Mouse (Mus musculus) neural tube, embryonic 13.5 days (tissue): ENCODE measurements around the gene Tmem132b. TPM values are rescaled to one million over a fixed set of nuclear protein-coding genes. Genes with fewer than 3 reads are reported as not detected.

ENCODE experiments used
- ATAC-seq: fragments of 200-750 bp; cut with Nextera tagmentation; 2 replicates; pipeline ENCODE4 v1.8.0; 2017; ENCODE audit warnings: low read depth, mild to moderate bottlenecking, moderate TSS enrichment, moderate library complexity
- H3K27ac ChIP-seq: fragments of 300-500 bp; sonication (generic); replicated peaks from 2 replicates; pipeline ENCODE4 v1.5.1; 2015; ENCODE audit warnings: moderate library complexity, mild to moderate bottlenecking, inconsistent platforms
- H3K27me3 ChIP-seq: fragments of 300-500 bp; sonication (generic); 2 replicates; pipeline ENCODE4 v1.6.1; 2015; ENCODE audit warnings: mild to moderate bottlenecking, inconsistent platforms
- H3K36me3 ChIP-seq: fragments of 300-500 bp; sonication (generic); 2 replicates; pipeline ENCODE4 v1.6.1; 2015; ENCODE audit warnings: mild to moderate bottlenecking, inconsistent platforms
- H3K4me1 ChIP-seq: fragments of 300-500 bp; sonication (generic); replicated peaks from 2 replicates; pipeline ENCODE4 v1.6.1; 2015; ENCODE audit warnings: inconsistent platforms
- H3K4me2 ChIP-seq: fragments of 300-500 bp; sonication (generic); 2 replicates; pipeline ENCODE4 v1.6.1; 2015; ENCODE audit warnings: inconsistent platforms, mild to moderate bottlenecking, moderate library complexity
- H3K4me3 ChIP-seq: fragments of 300-500 bp; sonication (generic); 2 replicates; pipeline ENCODE4 v1.5.1; 2015; ENCODE audit warnings: mild to moderate bottlenecking, inconsistent platforms
- H3K9ac ChIP-seq: fragments of 300-500 bp; sonication (generic); 2 replicates; pipeline ENCODE4 v1.6.1; 2015; ENCODE audit warnings: moderate library complexity, mild to moderate bottlenecking, inconsistent platforms
- H3K9me3 ChIP-seq: fragments of 300-500 bp; sonication (generic); 2 replicates; pipeline ENCODE4 v1.6.1; 2016; ENCODE audit warnings: inconsistent platforms
- WGBS: fragments of 180-500 bp; shearing (Covaris S2); methylation state at CpG from one replicate; pipeline ENCODE4 v1.1.7; 2015; 5-methylcytosine and 5-hydroxymethylcytosine counted together
- polyA plus RNA-seq: library from polyadenylated mRNA; unstranded; fragments of >200 nt; fragmentation: Nextera tagmentation; extraction: Ambion mirVana; gene quantifications from 2 replicates; pipeline ENCODE4 v1.2.1, GENCODE M21; 2015

Gene Tmem132b
- polyA plus RNA-seq, 1 experiment from 2014 or later = 3.0 TPM

DNA sequence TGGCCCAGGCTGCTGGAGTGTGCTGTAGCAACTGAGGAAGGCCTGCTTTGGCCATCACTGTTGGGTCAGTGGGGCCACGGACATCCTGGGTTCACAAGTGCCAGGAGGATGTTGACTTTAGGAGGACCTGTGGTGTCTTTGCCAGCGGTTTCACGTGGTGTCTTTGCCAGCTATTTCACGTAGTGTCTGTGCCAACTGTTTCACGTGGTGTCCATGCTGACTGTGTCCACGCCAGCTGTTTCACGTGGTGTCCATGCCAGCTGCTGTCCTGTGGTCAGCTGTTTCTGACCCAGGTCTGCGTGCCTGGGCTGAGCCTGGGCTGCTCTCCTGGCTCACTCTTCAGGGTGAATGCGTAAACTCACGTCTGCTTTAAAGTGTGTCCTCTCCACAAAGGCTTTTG, 35.9 kb upstream of the Tmem132b start:
- peaks cover 53% of the 10 kb centered on the region for H3K36me3 ChIP-seq
- ATAC-seq = no peak

DNA sequence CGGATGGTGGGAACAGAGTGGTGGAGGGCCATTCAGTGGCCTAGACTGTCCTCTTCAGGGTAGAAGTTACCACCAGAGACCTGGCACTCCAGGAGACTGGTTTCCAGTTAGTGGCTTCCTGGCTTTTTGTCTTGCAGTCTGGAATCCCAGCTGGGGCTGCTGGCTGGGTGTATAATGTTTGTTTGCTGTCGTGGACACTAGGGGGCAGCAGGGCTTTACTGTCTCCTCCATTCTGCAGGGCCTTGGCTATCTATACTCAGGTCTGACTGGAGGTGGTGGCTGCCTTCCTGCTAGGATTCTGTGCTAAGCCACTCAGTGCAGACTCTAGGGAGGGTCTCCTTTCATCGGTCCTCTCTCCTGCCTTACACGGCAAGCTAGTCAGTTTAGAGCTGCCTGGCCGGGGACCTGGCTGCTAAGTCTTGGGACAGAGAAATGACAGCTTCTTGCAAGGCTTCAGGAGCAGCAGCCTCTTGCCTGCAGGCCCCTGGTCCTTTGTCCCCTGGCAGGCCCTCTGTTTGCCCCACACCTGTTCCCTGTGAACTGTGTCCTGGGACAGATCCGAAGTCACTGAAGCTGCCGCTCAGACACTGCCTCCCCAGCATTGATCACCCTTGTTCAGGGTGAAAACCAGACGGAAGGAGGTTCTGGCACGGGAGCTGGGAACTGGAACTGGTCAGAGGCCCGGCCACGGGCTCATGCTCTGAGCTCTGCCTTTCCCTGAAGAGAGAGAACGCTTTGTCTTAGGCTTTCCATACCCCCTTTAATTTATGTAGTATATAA, 33.6 kb upstream of the Tmem132b start:
- H3K27ac ChIP-seq = no peak overlapping the region
- 72% methylated on average over 12 of the region's 12 CpGs for WGBS
- peak; percentile 65; the same call in 1 of the 2 replicates for ATAC-seq
- no peaks in the 10 kb centered on the region for H3K27me3 ChIP-seq
- H3K4me2 ChIP-seq = no peak overlapping the region
- peaks cover 11% of the 10 kb centered on the region for H3K4me1 ChIP-seq
- no peaks in the 10 kb centered on the region for H3K9me3 ChIP-seq
- peaks cover 42% of the 10 kb centered on the region for H3K36me3 ChIP-seq
- no peak overlapping the region for H3K4me3 ChIP-seq
- no peak overlapping the region for H3K9ac ChIP-seq

More for the DNA sequence above, 35.9 kb upstream of the Tmem132b start:
- Histone ChIP-seq H3K9me3 (no peaks in the 10 kb centered on the region), H3K4me2 (no peak overlapping the region), H3K4me3 (no peak overlapping the region), H3K27me3 (no peaks in the 10 kb centered on the region), H3K27ac (no peak overlapping the region), H3K4me1 (no peaks in the 10 kb centered on the region), H3K9ac (no peak overlapping the region)
- 92% methylated on average over 10 of the region's 10 CpGs for WGBS

DNA sequence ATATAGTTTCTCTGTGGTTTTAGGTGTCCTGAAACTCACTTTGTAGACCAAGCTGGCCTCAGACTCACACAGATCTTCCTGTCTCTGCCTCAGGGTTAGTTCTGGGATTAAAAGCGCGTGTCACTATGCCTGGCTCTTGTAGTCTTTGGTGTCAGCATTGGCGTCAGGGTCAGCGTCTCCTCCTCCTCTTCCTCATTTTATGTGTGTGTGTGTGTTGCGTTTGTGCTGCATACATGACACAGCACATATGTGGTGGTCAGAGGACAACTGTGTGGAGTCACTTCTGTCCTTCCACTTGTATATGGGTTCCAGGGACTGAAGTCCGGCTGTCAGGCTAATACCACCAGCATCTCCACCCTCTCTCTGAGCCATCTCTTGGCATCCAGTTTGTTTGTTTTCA, 30.1 kb upstream of the Tmem132b start:
- H3K9ac ChIP-seq = no peak overlapping the region
- peaks cover 19% of the 10 kb centered on the region for H3K4me1 ChIP-seq
- H3K27me3 ChIP-seq = no peaks in the 10 kb centered on the region
- H3K27ac ChIP-seq = no peak overlapping the region
- no peak for ATAC-seq
- no peak overlapping the region for H3K4me3 ChIP-seq
- no peaks in the 10 kb centered on the region for H3K9me3 ChIP-seq
- WGBS = 86% methylated on average over 6 of the region's 6 CpGs
- peaks cover 29% of the 10 kb centered on the region for H3K36me3 ChIP-seq
- no peak overlapping the region for H3K4me2 ChIP-seq

DNA sequence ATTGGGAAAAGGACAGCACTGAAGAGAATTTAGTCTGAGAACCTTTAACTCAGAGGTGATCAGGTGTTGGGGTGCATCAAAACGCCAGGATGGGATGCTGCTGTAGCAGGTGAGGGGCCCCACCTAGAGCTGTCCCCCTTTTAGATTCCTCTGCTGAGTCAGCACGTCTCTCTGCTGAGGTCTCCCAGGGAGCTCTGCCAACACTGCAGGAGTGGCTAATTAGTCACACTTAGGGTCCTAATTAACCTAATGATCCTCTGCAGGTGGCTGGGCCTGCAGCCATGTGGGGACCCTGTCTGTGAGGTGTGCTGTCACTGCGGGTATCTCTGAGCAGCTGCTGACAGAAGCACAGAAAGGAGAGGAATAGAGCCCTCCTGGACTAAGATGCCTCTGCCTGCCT, 29.4 kb upstream of the Tmem132b start:
- no peak for ATAC-seq
- H3K36me3 ChIP-seq = peaks cover 29% of the 10 kb centered on the region
- H3K9me3 ChIP-seq = no peaks in the 10 kb centered on the region
- no peak overlapping the region for H3K4me3 ChIP-seq
- no peaks in the 10 kb centered on the region for H3K27me3 ChIP-seq
- H3K4me2 ChIP-seq = no peak overlapping the region
- H3K9ac ChIP-seq = no peak overlapping the region
- H3K4me1 ChIP-seq = peaks cover 22% of the 10 kb centered on the region
- 46% methylated on average over 3 of the region's 3 CpGs for WGBS
- H3K27ac ChIP-seq = no peak overlapping the region

DNA sequence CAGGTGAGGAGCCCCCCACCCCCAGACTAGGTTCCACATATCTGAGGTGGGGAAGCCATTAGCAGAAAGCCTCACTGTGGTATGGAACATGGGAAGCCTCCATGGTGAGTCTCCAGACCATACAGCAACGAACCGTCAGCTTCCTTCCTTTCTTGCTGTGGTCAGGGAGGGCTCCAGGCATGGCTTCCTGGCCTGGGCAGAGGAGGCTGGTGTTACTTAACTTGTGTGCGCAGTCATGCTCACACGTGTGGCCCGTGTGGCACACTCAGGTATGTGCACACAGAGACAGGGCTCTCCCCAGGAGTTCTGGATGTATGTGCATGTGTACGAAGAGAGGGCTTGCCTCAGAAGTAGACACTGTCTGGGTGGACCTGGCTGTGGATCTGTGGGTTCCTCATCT, 27.9 kb upstream of the Tmem132b start:
- Histone ChIP-seq H3K4me2 (no peak overlapping the region), H3K27me3 (no peaks in the 10 kb centered on the region), H3K27ac (no peak overlapping the region), H3K4me3 (no peak overlapping the region), H3K36me3 (peaks cover 38% of the 10 kb centered on the region), H3K9ac (no peak overlapping the region), H3K4me1 (peaks cover 22% of the 10 kb centered on the region), H3K9me3 (no peaks in the 10 kb centered on the region)
- no peak for ATAC-seq
- 96% methylated on average over 6 of the region's 6 CpGs for WGBS

DNA sequence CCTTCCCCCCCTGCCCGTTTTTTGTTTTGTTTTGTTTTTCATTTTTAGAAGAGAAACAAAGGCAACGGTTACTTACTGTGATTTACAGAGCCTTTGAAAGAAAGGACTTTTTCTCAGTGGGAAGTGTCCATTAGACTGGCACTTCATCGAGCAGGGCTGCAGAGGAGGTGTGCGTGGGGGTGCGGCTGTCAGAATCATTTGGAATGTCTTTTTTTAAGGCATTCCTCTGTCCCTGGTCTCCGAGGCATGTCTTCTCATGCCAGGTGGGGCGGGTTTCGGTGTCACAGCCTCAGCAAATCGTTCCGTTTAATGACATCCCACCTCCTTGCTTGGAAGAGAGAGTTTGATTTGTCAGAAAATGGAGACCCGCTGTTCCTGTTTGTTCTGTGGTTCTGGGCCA, 26.9 kb upstream of the Tmem132b start:
- Histone ChIP-seq H3K9ac (no peak overlapping the region), H3K9me3 (no peaks in the 10 kb centered on the region), H3K36me3 (peaks cover 45% of the 10 kb centered on the region), H3K27me3 (no peaks in the 10 kb centered on the region), H3K4me3 (no peak overlapping the region), H3K4me1 (peaks cover 22% of the 10 kb centered on the region), H3K4me2 (no peak overlapping the region), H3K27ac (no peak overlapping the region)
- ATAC-seq = no peak
- 67% methylated on average over 11 of the region's 11 CpGs for WGBS

DNA sequence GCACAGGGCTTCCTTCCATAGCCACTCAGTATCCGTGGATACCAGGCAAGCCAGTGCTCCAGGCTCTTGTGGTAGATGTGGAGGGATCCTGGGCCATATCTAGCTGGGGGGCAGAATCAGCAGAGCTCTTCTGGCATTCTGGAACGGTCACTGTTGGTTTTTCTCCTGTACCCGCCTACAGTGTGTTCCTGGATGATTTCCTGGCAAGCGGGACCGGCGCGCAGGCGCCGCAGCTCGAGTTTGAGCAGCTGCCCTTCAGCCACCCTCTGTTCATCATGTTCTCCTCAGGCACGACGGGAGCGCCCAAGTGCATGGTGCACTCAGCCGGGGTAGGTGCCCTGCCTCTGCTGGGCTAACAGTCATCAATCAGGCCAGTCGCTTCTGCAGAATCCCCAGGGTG, 25.6 kb upstream of the Tmem132b start:
- Histone ChIP-seq H3K27ac (peak overlapping the region; percentile 39; the same call in 1 of the 2 replicates), H3K4me3 (no peak overlapping the region), H3K36me3 (peaks cover 50% of the 10 kb centered on the region), H3K9ac (0 out of 2 replicates have a peak overlapping the region, but pooled peaks have one; percentile 12), H3K4me1 (peaks cover 22% of the 10 kb centered on the region), H3K27me3 (no peaks in the 10 kb centered on the region), H3K9me3 (no peaks in the 10 kb centered on the region), H3K4me2 (no peak overlapping the region)
- no peak for ATAC-seq
- 49% methylated on average over 15 of the region's 15 CpGs for WGBS

DNA sequence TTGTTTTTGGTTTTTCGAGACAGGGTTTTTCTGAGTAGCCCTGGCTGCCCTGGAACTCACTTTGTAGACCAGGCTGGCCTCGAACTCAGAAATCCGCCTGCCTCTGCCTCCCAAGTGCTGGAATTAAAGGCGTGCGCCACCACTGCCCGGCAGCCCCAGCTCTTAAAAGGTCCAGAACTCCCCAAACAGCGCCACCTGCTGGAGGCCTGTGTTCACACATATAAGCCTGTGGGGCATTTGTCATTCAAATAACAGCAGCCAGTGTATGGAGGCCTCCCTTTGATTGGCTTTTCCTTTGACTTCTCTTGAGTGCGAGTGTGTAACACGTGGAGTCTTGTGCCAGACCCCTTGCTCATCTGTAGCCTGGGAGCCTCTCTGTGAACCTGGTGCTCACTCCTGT, 24.0 kb upstream of the Tmem132b start:
- Histone ChIP-seq H3K27me3 (no peaks in the 10 kb centered on the region), H3K9me3 (no peaks in the 10 kb centered on the region), H3K27ac (no peak overlapping the region), H3K9ac (no peak overlapping the region), H3K4me3 (no peak overlapping the region), H3K4me1 (peaks cover 14% of the 10 kb centered on the region), H3K4me2 (no peak overlapping the region), H3K36me3 (peaks cover 66% of the 10 kb centered on the region)
- 95% methylated on average over 9 of the region's 9 CpGs for WGBS
- no peak for ATAC-seq

DNA sequence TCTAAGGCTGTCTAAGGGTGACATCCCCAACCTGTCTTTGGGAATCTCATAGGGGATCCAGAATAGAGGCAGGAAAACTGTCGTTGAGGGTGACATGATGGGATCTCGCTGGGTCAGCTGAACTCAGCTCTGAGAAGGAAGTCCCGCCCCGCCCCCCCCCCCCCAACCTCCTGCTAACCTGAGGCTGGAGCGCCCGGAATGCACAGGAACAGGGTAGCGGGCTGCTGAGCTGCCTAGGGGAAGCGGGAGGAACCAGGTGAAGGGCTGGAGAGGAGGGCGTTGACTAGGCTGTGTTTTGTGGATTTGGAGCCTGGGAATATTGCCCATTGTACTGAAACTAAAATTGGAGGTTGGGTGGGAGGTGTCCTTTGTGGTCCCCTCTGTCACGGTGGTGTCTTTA, 23.6 kb upstream of the Tmem132b start:
- WGBS = 92% methylated on average over 10 of the region's 10 CpGs
- ATAC-seq = no peak
- no peak overlapping the region for H3K27ac ChIP-seq
- no peak overlapping the region for H3K4me2 ChIP-seq
- H3K4me1 ChIP-seq = peaks cover 12% of the 10 kb centered on the region
- no peaks in the 10 kb centered on the region for H3K27me3 ChIP-seq
- H3K9ac ChIP-seq = no peak overlapping the region
- no peaks in the 10 kb centered on the region for H3K9me3 ChIP-seq
- no peak overlapping the region for H3K4me3 ChIP-seq
- peaks cover 66% of the 10 kb centered on the region for H3K36me3 ChIP-seq

DNA sequence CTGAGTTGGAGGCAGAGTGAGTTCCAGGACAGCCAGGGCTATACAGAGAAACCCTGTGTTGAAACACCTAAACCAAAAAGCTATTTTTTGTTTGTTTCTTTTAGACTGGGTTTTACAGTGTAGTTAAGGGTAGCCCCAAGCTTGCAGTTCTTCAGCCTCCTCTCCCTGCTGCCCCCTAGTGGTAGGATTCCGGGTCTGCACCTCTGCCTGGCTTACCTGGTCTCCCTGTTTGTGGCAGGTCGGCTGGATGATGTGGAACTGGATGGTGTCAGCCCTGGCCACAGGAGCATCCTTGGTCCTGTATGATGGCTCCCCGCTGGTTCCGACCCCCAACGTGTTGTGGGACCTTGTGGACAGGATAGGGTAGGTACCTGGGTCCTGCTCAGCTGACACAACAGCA, 22.0 kb upstream of the Tmem132b start:
- Histone ChIP-seq H3K4me2 (no peak overlapping the region), H3K4me1 (peaks cover 12% of the 10 kb centered on the region), H3K9ac (no peak overlapping the region), H3K27me3 (no peaks in the 10 kb centered on the region), H3K36me3 (peaks cover 69% of the 10 kb centered on the region), H3K27ac (no peak overlapping the region), H3K4me3 (no peak overlapping the region), H3K9me3 (no peaks in the 10 kb centered on the region)
- WGBS = 57% methylated on average over 5 of the region's 5 CpGs
- no peak for ATAC-seq

DNA sequence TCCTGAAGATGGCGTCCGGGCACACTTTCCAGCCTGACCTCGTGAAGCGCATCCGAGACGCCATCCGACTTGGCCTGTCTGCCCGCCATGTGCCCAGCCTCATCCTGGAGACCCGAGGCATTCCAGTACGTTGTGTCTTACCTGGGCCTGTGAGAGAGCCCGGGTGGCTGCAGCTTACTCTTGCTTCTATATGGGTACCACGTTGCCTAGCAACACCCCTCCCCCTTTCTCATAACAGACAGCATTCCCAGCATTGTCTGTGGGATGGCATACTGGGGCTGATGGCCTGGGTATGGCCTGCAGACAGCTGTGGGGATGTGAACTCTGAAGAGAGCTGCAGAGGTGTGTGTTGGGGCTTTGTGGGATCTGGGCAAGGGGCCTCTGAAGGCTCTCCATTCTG, 16.6 kb upstream of the Tmem132b start:
- Histone ChIP-seq H3K9ac (no peak overlapping the region), H3K9me3 (no peaks in the 10 kb centered on the region), H3K4me3 (no peak overlapping the region), H3K4me1 (0 out of 2 replicates have a peak, but pooled peaks cover 8% of the 10 kb centered on the region), H3K27ac (no peak overlapping the region), H3K27me3 (no peaks in the 10 kb centered on the region), H3K4me2 (no peak overlapping the region), H3K36me3 (peaks cover 81% of the 10 kb centered on the region)
- ATAC-seq = peak; percentile 45; the same call in 1 of the 2 replicates
- 85% methylated on average over 12 of the region's 12 CpGs for WGBS

DNA sequence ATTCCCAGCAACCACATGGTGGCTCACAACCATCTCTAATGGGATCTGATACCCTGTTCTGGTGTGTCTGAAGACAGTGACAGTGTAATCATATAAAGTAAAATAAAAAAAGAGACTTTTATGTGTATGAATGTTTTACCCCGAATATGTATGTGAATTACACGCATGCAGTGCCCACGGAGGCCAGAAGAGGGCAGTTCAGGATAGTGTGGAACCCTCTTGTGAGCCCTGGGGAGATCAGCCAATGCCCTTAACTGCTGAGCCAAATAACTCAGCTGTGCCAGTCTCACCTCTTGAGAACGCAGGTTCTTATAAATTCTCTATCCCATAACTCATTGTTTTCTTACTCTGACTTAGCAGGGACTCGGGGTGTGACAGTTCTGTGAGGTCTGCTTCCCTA, 12.9 kb upstream of the Tmem132b start:
- H3K36me3 ChIP-seq = peaks cover 53% of the 10 kb centered on the region
- H3K9ac ChIP-seq = no peak overlapping the region
- H3K4me2 ChIP-seq = no peak overlapping the region
- H3K27ac ChIP-seq = no peak overlapping the region
- ATAC-seq = no peak
- H3K4me3 ChIP-seq = no peak overlapping the region
- 68% methylated on average over 5 of the region's 5 CpGs for WGBS
- H3K4me1 ChIP-seq = peaks cover 8% of the 10 kb centered on the region; the same call in 1 of the 2 replicates
- H3K9me3 ChIP-seq = no peaks in the 10 kb centered on the region
- no peaks in the 10 kb centered on the region for H3K27me3 ChIP-seq
